Mouse (Mus musculus): ENCODE results near the gene Fxyd2. TPM values are rescaled to one million over a fixed set of nuclear protein-coding genes. Genes with fewer than 3 reads are reported as not detected.

Gene Fxyd2
- total RNA-seq, 2 experiments from 2014 or later = 1.4 to 1.5 TPM

- no peak for DNase-seq
- intact Hi-C loops (cut with DNase I; ENCODE audit: low total_unique reads) = loop anchor here (5.0 to 10.0 kb wide), 2 partner anchors 189 to 329 kb away; no protein-coding TSS in a partner anchor
These were observed 14.1 kb downstream of the Fxyd2 start for GRCm38 (mm10) chr9:45413478-45414140.

- intact Hi-C loops (cut with DNase I; ENCODE audit: low total_unique reads) = loop anchor here (10.0 kb wide), 1 partner anchor 191 kb away; no protein-coding TSS in a partner anchor
These were observed 16.4 kb downstream of the Fxyd2 start for GRCm38 (mm10) chr9:45415912-45416311.

GRCm38 (mm10) chr9:45417245-45417644, 17.8 kb downstream of the Fxyd2 start:
- intact Hi-C loops (cut with DNase I; ENCODE audit: low total_unique reads) = loop anchor here (10.0 kb wide), 1 partner anchor 192 kb away; no protein-coding TSS in a partner anchor
- DNase-seq = peak; percentile 28

More at GRCm38 (mm10) chr9:45415912-45416311, 16.4 kb downstream of the Fxyd2 start:
- peak; percentile 37 for DNase-seq

- intact Hi-C loops (cut with DNase I; ENCODE audit: low total_unique reads) = loop anchor here (10.0 kb wide), 1 partner anchor 193 kb away; no protein-coding TSS in a partner anchor
These were observed 18.8 kb downstream of the Fxyd2 start for GRCm38 (mm10) chr9:45418252-45418651.

GRCm38 (mm10) chr9:45421209-45421608, 21.7 kb downstream of the Fxyd2 start:
- DNase-seq = no peak
- intact Hi-C loops (cut with DNase I; ENCODE audit: low total_unique reads) = no loop called here

More at GRCm38 (mm10) chr9:45418252-45418651, 18.8 kb downstream of the Fxyd2 start:
- DNase-seq = no peak

DNA sequence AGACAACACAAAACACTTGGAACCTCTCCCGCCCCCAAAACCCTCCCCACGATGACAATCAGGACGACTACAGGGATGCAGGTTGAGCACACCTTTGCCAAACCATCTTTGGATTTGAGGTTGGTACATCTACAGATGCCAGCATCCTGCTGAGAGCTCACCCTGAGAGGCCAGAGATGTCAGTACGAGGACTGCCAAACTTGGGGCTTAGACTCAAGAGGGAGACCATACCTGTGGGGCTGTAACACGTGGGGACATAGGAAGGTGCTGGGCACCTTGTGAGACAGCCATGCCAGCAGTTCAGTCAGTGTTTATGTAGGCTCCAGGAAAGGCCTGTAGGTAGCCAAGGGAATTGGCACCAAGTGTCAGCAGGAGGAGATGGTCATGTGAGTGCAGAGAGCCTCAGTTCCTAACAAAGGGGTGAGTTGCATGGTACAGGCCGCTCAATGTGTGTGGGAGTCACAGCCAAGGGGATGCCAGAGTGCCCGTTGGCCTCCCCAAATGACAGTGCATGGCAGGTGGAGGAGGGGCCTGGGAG, 23.4 kb downstream of the Fxyd2 start:
- no peak for DNase-seq
- intact Hi-C loops (cut with DNase I; ENCODE audit: low total_unique reads) = no loop called here

GRCm38 (mm10) chr9:45426456-45426855, 27.0 kb downstream of the Fxyd2 start, which contains the start of gene Dscaml1:
Gene Dscaml1 (plus strand): TSS chr9:45426628.
- no peak for DNase-seq
- intact Hi-C loops (cut with DNase I; ENCODE audit: low total_unique reads) = no loop called here

DNA sequence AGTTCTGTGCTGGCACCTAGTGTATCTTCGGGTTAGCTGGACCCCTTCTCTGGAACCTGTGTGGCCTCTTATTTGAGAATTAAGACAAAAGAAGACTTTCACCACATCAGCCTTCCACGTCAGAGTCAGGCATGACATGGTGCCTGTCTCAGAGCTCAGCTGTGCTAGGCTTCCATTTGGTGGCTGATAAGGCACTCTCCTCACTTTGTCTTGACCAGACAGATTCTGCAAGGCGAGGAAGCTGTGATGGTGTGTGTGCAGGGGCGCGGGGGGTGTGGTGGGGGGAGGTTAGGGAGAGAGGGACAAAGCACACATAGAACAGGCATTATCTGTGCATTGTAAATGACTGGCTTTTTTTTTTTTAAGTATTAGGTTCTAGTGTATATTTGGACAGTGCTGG, 29.9 kb downstream of the Fxyd2 start:
- intact Hi-C loops (cut with DNase I; ENCODE audit: low total_unique reads) = no loop called here
- DNase-seq = no peak

GRCm38 (mm10) chr9:45429951-45430697, 30.7 kb downstream of the Fxyd2 start:
- no peak for DNase-seq
- intact Hi-C loops (cut with DNase I; ENCODE audit: low total_unique reads) = no loop called here

DNA sequence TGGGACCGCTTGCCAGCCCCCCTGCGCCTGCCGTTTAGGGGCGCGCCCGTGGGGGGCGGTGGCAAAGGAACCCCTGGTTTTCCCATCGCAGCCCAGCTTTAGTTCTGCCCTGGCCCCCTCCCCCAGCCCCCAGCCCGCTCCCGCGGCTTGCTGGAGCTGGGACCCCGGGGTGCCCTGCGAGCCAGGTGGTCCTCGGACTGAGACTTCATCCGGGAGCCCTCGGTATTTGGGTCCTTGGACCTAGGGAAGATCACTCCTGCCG, 31.2 kb downstream of the Fxyd2 start:
- DNase-seq = no peak
- intact Hi-C loops (cut with DNase I; ENCODE audit: low total_unique reads) = no loop called here

- DNase-seq = no peak
- intact Hi-C loops (cut with DNase I; ENCODE audit: low total_unique reads) = no loop called here
These were observed 31.7 kb downstream of the Fxyd2 start for GRCm38 (mm10) chr9:45431150-45431549.

GRCm38 (mm10) chr9:45432639-45433038, 33.2 kb downstream of the Fxyd2 start:
- no peak for DNase-seq
- intact Hi-C loops (cut with DNase I; ENCODE audit: low total_unique reads) = no loop called here

DNA sequence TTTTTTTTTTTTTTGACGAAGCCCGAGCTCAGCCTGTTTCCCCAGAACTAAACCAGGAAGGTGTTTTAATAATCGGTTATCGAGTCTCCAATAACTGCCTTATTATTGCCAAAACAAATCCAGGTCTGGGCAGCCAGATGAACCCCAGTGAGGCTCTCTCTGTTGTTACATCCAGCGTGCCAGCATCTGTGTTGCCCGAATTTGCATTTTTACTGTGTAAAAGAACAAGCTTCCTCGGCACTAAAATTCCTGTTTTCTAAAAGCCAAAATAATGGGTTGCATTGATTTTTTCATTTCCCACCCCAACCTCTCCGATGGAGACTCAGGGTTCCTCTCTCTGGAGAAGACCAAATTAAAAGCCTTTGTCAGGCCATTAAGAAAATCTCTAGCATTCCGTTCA, 33.6 kb downstream of the Fxyd2 start:
- intact Hi-C loops (cut with DNase I; ENCODE audit: low total_unique reads) = no loop called here
- DNase-seq = no peak

- intact Hi-C loops (cut with DNase I; ENCODE audit: low total_unique reads) = no loop called here
These were observed 34.7 kb downstream of the Fxyd2 start for GRCm38 (mm10) chr9:45434171-45434570.

GRCm38 (mm10) chr9:45439025-45439424, 39.6 kb downstream of the Fxyd2 start:
- DNase-seq = no peak
- intact Hi-C loops (cut with DNase I; ENCODE audit: low total_unique reads) = no loop called here

More at GRCm38 (mm10) chr9:45434171-45434570, 34.7 kb downstream of the Fxyd2 start:
- DNase-seq = no peak

DNA sequence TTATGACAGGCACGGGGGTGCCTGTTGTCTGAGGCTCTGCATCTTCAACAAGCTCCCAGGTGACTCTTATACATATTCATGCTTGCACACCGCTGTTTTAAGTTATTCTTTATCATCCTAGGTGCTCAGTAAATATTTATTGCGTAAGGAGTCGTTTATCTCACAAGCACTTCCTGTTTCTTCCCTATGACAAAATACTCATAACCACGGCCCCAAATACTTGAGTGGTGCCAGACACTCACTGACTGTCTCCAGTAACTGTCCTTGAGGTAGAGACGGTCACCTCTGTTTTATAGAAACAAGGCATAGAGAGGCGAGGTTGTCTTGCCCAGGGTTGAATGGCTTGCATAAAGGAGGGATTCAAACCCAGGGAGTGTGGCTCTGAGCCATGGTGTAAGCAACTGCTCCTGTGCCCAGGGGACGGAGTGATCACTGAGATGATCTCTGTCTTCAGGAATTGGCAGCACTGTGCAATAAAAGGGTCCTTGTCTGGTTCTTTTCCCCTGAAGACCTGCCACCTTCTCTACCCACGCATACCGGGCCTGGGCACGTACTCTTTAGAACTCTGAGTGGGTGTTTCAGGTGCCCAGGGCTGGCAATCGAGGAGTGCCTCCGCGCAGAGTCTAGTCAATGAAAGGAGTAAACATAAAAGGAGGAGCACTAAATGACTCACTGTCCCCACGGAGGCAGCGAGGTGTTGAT, 40.8 kb downstream of the Fxyd2 start:
- DNase-seq = no peak

GRCm38 (mm10) chr9:45444251-45444798, 44.9 kb downstream of the Fxyd2 start:
- intact Hi-C loops (cut with DNase I; ENCODE audit: low total_unique reads) = no loop called here
- DNase-seq = no peak

More for the DNA sequence above, 40.8 kb downstream of the Fxyd2 start:
- intact Hi-C loops (cut with DNase I; ENCODE audit: low total_unique reads) = no loop called here

DNA sequence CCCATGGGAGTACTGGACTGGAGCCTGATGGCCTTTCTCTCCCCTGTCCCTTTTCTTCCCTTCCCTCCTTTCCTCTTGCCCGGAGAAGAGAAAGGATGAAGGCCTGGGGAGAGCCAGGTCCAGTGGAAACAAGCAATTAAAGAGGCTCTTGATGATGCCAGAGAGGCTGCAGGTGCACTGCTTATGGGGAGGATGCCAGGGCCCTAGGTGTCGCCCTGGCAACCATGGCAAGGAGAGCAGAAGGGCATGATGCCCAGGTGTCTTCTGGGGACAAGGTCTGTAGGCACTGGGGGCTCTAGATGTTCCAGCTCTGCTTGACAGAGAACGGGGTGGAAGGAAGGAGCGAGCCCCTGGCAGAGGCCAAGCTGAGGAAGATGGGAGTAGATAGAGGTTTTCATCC, 50.2 kb downstream of the Fxyd2 start:
- intact Hi-C loops (cut with DNase I; ENCODE audit: low total_unique reads) = no loop called here
- no peak for DNase-seq

DNA sequence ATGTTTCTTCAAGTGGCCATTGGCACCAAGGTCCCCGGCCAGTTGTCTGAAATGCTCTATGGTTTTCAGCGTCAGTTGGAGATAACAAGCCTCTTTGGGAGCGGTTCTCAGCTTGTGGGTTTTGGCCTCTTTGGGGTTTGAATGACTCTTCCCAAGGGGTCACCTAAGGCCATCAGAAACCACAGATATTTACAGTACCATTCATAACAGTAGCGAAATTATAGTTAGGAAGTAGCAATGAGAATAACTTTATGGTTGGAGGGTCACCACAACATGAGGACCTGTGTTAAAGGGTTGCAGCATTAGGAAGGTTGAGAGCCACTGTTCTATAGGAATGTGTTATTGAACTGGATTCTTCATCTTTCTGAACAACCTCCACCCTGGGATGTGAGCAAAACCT, 51.9 kb downstream of the Fxyd2 start:
- no peak for DNase-seq
- intact Hi-C loops (cut with DNase I; ENCODE audit: low total_unique reads) = no loop called here

DNA sequence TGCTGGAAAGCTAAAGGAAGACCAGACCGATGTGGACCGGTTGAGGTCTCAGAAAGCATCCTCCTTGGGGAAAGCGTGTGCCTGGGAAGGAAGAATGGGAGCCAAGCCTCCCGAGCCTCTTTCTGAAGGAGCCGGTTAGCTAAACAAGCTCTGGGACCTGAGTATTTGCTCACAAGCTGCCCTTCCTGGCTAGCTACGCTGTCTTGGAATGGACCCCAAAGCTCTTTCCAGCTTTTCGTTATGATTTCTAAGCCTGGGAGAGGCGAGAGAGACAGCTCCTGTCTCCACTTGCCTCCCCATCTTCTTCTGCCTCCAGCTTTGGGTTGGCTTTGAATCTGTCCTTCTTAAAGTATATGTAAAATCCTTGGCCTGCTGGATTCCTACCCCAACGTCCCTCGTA, 54.6 kb downstream of the Fxyd2 start:
- DNase-seq = no peak

More for the DNA sequence above, 54.6 kb downstream of the Fxyd2 start:
- intact Hi-C loops (cut with DNase I; ENCODE audit: low total_unique reads) = no loop called here
